Mouse (Mus musculus) mouse embryonic stem cell (cell line): ENCODE measurements around the gene Bbs5.

Experiments used
- in situ Hi-C, 2 experiments: fragments of 300-500 bp; cut with MboI; formaldehyde crosslinking; loops; 1 replicate in 1 of 2; 3 replicates in 1 of 2; pipeline ENCODE4 v1.14.3; 2019 to 2020; ENCODE audit warnings: low sequenced_read_pairs in 2 of 2, low pct_unique_long_range_greater_than_20kb in 1 of 2, mixed read lengths in 1 of 2; ENCODE audit not compliant: unreplicated experiment in 1 of 2

The Bbs5 gene

DNA sequence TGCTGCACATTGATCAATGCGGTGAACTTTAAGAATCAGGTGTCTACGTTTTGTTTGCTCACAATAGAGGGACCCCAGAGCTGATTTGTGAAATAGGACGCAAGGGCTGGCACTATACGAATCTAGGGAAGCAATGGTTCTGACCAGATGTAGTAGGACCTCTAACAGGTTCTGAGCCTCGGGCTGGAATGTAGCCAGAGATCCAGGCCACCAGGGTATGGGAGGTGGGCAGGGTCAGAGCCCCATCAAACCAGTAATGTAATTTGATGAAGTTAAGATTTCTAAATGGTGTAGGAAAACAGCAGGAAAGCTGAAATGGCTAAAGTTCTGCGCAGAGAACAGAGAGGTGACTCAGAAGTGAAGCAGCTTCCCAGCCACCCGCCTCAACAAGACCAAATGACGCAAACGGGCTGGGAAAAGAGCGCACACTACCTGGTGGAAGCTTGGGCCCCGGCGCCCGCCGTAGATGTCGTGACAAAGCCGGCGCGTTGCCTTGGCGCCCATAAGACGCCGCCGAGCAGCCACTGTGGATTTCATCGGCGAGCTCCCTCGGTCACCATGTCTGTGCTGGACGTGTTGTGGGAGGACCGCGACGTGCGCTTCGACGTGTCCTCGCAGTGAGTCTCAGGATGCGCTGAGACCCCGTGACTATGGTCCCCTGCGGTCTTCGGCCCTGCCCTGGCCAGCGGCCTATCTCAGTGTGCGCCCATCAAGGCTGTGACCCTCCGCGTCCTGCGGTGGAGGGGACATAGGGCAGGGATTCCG is at the start of gene Bbs5:
Gene Bbs5 (plus strand): TSS at position 446 of the 765 bp plus-strand sequence.
- in situ Hi-C loops: no loop called here

DNA sequence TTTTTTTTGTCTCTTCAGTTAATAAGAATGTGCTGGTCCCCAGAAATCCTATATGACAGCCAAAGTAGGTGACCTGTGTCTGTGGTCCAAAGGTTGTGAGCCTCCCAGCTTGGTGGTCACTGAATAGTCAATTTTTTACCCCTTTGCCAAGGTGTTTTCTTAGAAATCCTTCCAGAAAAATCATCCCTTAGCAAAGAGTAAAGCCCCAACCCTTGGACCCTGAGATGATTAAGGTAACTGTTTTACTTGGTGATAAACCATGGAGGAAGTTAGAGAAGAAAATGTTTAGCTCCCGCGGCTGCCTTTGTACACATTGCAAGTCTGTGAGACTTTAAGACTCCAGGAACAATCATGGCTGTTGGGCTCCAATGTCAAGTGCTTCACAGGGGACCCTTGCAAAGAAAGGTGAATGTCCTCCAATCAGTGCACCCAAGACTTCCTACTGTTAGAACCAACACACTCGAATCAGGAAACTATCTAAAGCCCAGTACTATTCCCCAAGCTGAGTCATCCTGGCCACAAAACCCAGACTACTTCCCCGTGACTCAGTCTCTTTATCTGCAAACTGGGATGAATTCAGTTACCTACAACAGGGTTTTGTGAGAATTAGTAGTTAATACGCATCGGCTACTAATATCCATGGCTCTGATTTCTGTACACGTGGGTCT is 43.1 kb upstream of the Bbs5 start:
- in situ Hi-C loops: no loop called here

DNA sequence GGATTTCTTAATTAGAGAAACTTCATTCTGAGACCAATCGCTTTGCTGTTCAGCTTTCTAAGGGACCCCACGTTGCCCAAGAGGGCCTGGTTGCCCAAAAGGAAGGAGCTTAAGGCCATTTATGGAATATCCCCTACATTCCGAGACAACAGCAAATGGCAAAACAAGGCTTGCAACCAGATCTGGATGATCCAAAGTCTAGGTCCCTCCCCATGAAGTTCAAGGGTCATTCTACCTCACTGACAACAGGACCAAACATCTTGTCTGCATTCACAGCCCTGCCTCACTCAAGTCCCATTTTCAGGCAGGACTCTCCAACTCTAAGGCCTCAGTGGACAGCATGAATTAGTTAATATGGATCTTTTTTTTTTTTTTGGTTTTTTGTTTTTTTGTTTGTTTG is 40.4 kb upstream of the Bbs5 start:
- in situ Hi-C loops: no loop called here

DNA sequence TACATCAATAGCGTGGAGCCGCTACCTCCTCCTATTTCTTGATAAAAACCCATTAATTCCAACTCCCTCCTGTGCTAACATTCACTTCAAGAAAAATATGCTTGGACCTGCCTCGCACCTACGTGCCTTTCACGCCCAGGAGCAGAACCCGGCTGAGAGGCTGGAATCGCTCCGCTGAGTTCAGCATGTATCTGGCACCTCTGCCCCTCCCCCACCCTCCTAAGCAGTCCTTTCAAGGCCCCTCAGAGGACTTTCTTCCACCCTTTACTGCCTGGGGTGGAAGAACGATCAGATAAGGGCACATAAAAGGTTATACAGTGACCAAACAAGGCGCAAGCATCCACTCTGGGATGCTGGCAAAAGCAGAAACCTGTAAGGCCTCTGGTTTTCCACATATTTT is 34.7 kb upstream of the Bbs5 start:
- in situ Hi-C loops: no loop called here

DNA sequence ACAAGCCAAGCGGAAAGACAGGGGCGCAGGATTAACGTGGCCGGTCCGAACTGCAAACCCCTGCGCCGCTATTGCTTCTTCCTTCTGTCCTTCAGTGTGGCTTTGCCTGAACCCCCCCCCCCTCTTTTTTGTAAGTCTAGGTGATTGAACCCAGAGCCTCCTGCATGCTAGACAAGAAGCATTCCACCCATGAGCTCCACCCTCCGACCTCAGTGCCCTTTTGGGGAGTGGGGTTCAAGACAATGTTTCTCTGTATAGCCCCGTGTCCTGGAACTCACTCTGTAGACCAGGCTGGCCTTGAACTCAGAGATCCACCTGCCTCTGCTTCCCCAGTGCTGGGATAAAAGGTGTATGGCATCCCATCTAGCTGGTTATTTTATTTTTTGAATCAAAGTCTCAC is 34.3 kb upstream of the Bbs5 start:
- in situ Hi-C loops: no loop called here

- in situ Hi-C loops: no loop called here
Observed at GRCm38 (mm10) chr2:69613237-69613636, 33.7 kb upstream of the Bbs5 start.

DNA sequence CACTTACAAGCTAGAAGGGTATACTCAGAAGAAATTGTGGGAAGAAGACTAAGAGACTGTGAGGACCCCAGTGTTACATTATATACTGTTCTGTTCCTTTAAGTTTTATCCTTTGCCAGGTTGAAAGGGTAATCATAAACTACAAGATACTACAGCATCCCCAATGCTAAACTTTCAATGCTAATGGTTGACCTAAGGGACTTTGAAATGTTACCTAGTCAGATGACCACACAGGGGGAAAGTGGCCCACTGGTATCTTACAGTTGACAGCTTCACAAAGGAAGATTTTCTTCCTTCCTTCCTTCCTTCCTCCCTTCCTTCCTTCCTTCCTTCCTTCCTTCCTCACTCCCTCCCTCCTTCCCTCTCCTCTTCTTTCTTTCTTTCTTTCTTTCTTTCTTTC is 28.6 kb upstream of the Bbs5 start:
- in situ Hi-C loops: no loop called here

GRCm38 (mm10) chr2:69619286-69619685 is 27.7 kb upstream of the Bbs5 start:
- in situ Hi-C loops: no loop called here

DNA sequence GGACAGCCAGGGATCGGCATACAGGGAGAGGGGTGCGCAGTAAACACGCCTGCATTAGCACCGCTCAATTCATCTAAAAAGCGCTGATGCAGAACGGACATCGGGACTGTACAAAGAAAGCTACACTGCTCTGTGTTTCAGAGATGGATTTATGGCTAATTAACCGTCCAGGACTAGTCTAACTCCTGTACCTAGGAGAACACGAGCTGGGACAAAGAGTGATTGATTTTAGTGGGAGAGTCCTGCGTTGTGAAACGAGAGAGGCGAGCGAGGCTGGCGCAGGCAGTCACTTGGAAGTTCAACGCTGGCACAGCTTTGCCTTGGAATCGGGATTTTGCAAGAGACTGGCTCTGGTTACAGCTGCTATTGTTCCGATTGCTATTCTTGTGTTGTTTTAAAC is 17.8 kb upstream of the Bbs5 start:
- in situ Hi-C loops: no loop called here

DNA sequence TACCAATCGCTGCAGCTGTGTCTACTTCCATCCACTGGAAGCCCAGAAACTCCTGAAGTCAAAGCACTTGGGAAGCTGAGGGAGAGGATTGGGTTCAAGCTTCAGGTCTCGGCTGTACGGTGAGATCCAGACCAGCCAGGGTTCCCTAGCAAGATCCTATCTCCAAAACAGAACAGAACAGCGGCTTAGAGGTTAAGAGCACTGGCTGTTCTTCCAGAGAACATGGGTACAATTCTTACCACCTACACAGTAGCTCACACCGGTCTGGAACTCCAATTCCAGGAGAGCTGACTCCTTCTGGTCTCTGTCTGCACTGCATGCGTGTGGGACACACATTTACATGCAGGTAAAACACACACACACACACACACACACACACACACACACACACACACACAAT is 17.1 kb upstream of the Bbs5 start:
- in situ Hi-C loops: loop anchor here in 1 of 2 experiments (10.0 kb wide), 1 partner anchor 145 kb away; no protein-coding TSS in a partner anchor

- in situ Hi-C loops: loop anchor here in 1 of 2 experiments (10.0 kb wide), 1 partner anchor 144 kb away; no protein-coding TSS in a partner anchor
Observed at GRCm38 (mm10) chr2:69630792-69631191, 16.2 kb upstream of the Bbs5 start.

DNA sequence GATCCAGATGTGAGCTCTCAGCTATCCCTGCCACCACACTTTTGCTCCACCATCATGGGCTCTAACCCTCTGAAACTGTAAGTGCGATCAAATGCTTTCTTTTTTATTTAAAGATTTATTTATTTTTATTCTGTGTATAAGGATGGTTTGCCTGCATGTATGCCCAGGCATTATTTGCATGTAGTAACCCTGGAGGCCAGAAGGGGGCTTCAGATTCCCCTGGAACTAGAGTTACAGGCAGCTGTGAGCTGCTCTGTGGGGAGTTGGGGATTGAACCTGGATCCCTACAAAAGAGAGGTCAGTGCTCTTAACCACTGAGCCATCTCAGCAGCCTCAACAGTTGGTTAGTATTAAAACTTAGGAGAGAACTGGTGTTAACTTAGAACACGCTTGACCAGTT is 15.5 kb upstream of the Bbs5 start:
- in situ Hi-C loops: loop anchor here in 1 of 2 experiments (10.0 kb wide), 1 partner anchor 143 kb away; no protein-coding TSS in a partner anchor

- in situ Hi-C loops: loop anchor here in 1 of 2 experiments (5.0 to 10.0 kb wide), 2 partner anchors 42 to 140 kb away; no protein-coding TSS in a partner anchor
Observed at GRCm38 (mm10) chr2:69635064-69635701, 11.8 kb upstream of the Bbs5 start.

- in situ Hi-C loops: loop anchor here in 1 of 2 experiments (5.0 to 10.0 kb wide), 2 partner anchors 41 to 139 kb away; no protein-coding TSS in a partner anchor
Observed at GRCm38 (mm10) chr2:69635807-69636206, 11.2 kb upstream of the Bbs5 start.

- in situ Hi-C loops: loop anchor here in 1 of 2 experiments (5.0 to 10.0 kb wide), 2 partner anchors 39 to 137 kb away; no protein-coding TSS in a partner anchor
Observed at GRCm38 (mm10) chr2:69637989-69638388, 9.0 kb upstream of the Bbs5 start.

DNA sequence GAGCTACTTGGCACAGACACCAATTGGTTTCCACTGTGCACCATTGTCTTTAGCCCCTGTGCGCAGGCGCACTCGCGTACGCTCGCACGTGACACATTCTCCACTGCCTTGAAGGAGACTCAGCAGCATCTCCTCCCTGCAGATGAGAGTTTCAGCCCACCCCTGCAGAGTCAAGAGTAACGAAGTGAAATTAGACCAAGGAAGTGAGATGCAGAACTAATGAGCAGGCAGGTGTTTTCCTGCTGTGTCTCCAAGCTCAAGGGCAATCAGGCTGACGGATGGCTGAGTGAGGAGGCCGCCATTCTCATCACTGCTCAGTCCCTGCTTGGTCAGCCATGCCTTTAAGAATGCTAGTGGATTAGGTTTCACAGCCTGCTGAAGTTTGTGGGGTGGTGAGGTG is 6.9 kb upstream of the Bbs5 start:
- in situ Hi-C loops: no loop called here

GRCm38 (mm10) chr2:69644968-69645617 is 1.9 kb upstream of the Bbs5 start:
- in situ Hi-C loops: no loop called here

- in situ Hi-C loops: no loop called here
Observed at GRCm38 (mm10) chr2:69649716-69650115, 2.7 kb downstream of the Bbs5 start.

DNA sequence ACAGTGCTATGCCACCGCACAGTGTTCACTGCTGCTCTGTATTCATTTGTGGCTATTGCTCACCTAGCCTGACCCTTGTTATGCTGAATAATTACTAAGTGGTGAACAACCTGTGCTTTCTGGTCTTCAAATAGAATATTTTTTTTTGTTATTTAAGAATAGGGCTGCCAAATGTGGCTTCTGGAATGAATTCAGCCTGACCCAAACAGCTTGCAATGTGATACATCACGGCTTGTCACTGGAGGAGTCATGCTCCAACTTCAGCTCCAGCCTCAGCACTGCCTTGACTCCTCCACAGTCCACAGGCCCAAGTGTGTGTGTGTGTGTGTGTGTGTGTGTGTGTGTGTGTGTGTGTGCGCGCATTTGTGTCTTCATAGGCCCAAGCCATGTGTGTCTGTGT is 12.4 kb downstream of the Bbs5 start:
- in situ Hi-C loops: no loop called here
